8 mouse cellular contexts compared by ENCODE assay signal in genomic region chr17:44776738-44777270, GRCm38 (mm10). TPM values are rescaled to one million over a fixed set of nuclear protein-coding genes. Genes with fewer than 3 reads are reported as not detected.
DNase-seq lines count a peak whose midpoint lies in the region; ATAC-seq and TF ChIP-seq lines count a peak whose summit lies in the region.

Supt3 (plus strand) TSS chr17:44777152.

- H3K36me3 ChIP-seq in heart, embryonic 15.5 days = no peaks in the 10 kb centered on the region
- H3K36me3 ChIP-seq in liver, embryonic 14.5 days (replicated peaks; ENCODE audit: control insufficient read depth, insufficient read depth, low read depth) = no peaks in the 10 kb centered on the region
- H3K36me3 ChIP-seq in neural tube, embryonic 11.5 days (ENCODE audit: control insufficient read depth, insufficient read depth, low read length) = no peaks in the 10 kb centered on the region
- no peaks in the 10 kb centered on the region for H3K36me3 ChIP-seq in stomach, postnatal 0 days (ENCODE audit: control insufficient read depth, insufficient read depth, low read length)

- peak within 1 kb of the TSS; percentile 87 for H3K4me2 ChIP-seq in heart, embryonic 15.5 days
- H3K4me2 ChIP-seq in liver, embryonic 14.5 days (ENCODE audit: low read depth) = peak within 1 kb of the TSS; percentile 78
- H3K4me2 ChIP-seq in neural tube, embryonic 11.5 days (ENCODE audit: low read depth) = peak within 1 kb of the TSS; percentile 67
- H3K4me2 ChIP-seq in stomach, postnatal 0 days (replicated peaks; ENCODE audit: low read depth) = peak within 1 kb of the TSS; percentile 77

- DNase-seq in c-Kit-negative CD71-positive TER-119-positive erythroid progenitor cells, embryonic 14.5 days (ENCODE audit: low read depth, low spot score) = peak; percentile 91
- peak; percentile 85 for DNase-seq in fibroblast of lung, adult 2 months (ENCODE audit: low read depth)
- DNase-seq in kidney, postnatal 25 days = peak; percentile 96 to 97
- peak; percentile 85 to 90 (median 88) for DNase-seq in liver, embryonic 14.5 days (ENCODE audit: low read depth in 3 of 3, low spot score in 3 of 3)
- DNase-seq in neural tube, embryonic 11.5 days (ENCODE audit: low spot score) = peak; percentile 98
- DNase-seq in stomach, postnatal 0 days (ENCODE audit: low spot score) = peak; percentile 95

- peak within 1 kb of the TSS; percentile 86 for H3K4me3 ChIP-seq in heart, embryonic 15.5 days
- H3K4me3 ChIP-seq in liver, embryonic 14.5 days (ENCODE audit: insufficient read depth in 1 of 2, low read depth in 2 of 2, low read length in 2 of 2) = peak within 1 kb of the TSS; percentile 86 to 88
- peak within 1 kb of the TSS; percentile 84 for H3K4me3 ChIP-seq in neural tube, embryonic 11.5 days (ENCODE audit: low read depth, low read length)
- H3K4me3 ChIP-seq in stomach, postnatal 0 days (ENCODE audit: low read depth, low read length) = peak within 1 kb of the TSS; percentile 85

- ATAC-seq in CD4-positive, CD25-positive, alpha-beta regulatory T cell, adult 4 months = peak; percentile 76
- ATAC-seq in heart, embryonic 15.5 days (replicated peaks; ENCODE audit: insufficient number of reproducible peaks, insufficient read depth, low FRiP score, low read depth) = peak; percentile 98
- peak; percentile 96 for ATAC-seq in liver, embryonic 14.5 days (ENCODE audit: insufficient read depth)
- peak; percentile 94 for ATAC-seq in neural tube, embryonic 11.5 days (ENCODE audit: insufficient read depth, low FRiP score, low TSS enrichment)
- peak; percentile 97 for ATAC-seq in stomach, postnatal 0 days (ENCODE audit: low FRiP score, low TSS enrichment)

- H3K27me3 ChIP-seq in heart, embryonic 15.5 days = no peaks in the 10 kb centered on the region
- no peaks in the 10 kb centered on the region for H3K27me3 ChIP-seq in liver, embryonic 14.5 days (ENCODE audit: control insufficient read depth, insufficient read depth, low read length)
- no peaks in the 10 kb centered on the region for H3K27me3 ChIP-seq in neural tube, embryonic 11.5 days (ENCODE audit: control insufficient read depth, insufficient read depth, low read length)
- no peaks in the 10 kb centered on the region for H3K27me3 ChIP-seq in stomach, postnatal 0 days (ENCODE audit: control insufficient read depth, insufficient read depth, low read length)

- no peaks in the 10 kb centered on the region for H3K9me3 ChIP-seq in heart, embryonic 15.5 days (replicated peaks)
- no peaks in the 10 kb centered on the region for H3K9me3 ChIP-seq in liver, embryonic 14.5 days (ENCODE audit: control insufficient read depth, low read length)
- H3K9me3 ChIP-seq in neural tube, embryonic 11.5 days (ENCODE audit: control insufficient read depth, low read length) = no peaks in the 10 kb centered on the region
- H3K9me3 ChIP-seq in stomach, postnatal 0 days (ENCODE audit: control insufficient read depth, low read length) = no peaks in the 10 kb centered on the region

- WGBS in heart, embryonic 15.5 days = under 1% methylated on average over 40 of the region's 40 CpGs
- under 1% methylated on average over 39 of the region's 40 CpGs for WGBS in liver, embryonic 14.5 days (ENCODE audit: insufficient replicate concordance)
- WGBS in neural tube, embryonic 11.5 days = under 1% methylated on average over 37 of the region's 40 CpGs
- WGBS in stomach, postnatal 0 days = 1% methylated on average over 40 of the region's 40 CpGs

- peak within 1 kb of the TSS; percentile 93 for H3K9ac ChIP-seq in heart, embryonic 15.5 days
- peak within 1 kb of the TSS; percentile 92 for H3K9ac ChIP-seq in liver, embryonic 14.5 days (replicated peaks)
- H3K9ac ChIP-seq in neural tube, embryonic 11.5 days (ENCODE audit: low read length) = peak within 1 kb of the TSS; percentile 93
- peak within 1 kb of the TSS; percentile 87 for H3K9ac ChIP-seq in stomach, postnatal 0 days (ENCODE audit: low read length)

- peak within 1 kb of the TSS; percentile 91 for H3K27ac ChIP-seq in heart, embryonic 15.5 days
- peak within 1 kb of the TSS; percentile 58 for H3K27ac ChIP-seq in liver, embryonic 14.5 days
- peak within 1 kb of the TSS; percentile 63 for H3K27ac ChIP-seq in neural tube, embryonic 11.5 days (ENCODE audit: low read depth, low read length)
- H3K27ac ChIP-seq in stomach, postnatal 0 days (replicated peaks) = peak within 1 kb of the TSS; percentile 92

- TF ChIP-seq EP300 in liver, embryonic 14.5 days (IDR thresholded peaks at IDR 0.05; ENCODE audit: low read depth) = no peak
- no peak for TF ChIP-seq EP300 in stomach, postnatal 0 days (optimal IDR thresholded peaks at IDR 0.05)

- peaks cover 3% of the 10 kb centered on the region; the same call in 1 of the 2 replicates for H3K4me1 ChIP-seq in heart, embryonic 15.5 days (replicated peaks)
- peaks cover 0 to 5% of the 10 kb centered on the region in 2 experiments; a peak in 2 of 4 replicates for H3K4me1 ChIP-seq in liver, embryonic 14.5 days (replicated peaks; ENCODE audit: control insufficient read depth in 2 of 2, insufficient read depth in 2 of 2, low read length in 1 of 2)
- no peaks in the 10 kb centered on the region for H3K4me1 ChIP-seq in neural tube, embryonic 11.5 days (ENCODE audit: control insufficient read depth, insufficient read depth, low read length)
- H3K4me1 ChIP-seq in stomach, postnatal 0 days (replicated peaks; ENCODE audit: control insufficient read depth, insufficient read depth) = no peaks in the 10 kb centered on the region

- peak; percentile 43 for TF ChIP-seq CTCF in liver, embryonic 14.5 days (IDR thresholded peaks at IDR 0.05; ENCODE audit: low read depth)
- peak; percentile 60 for TF ChIP-seq CTCF in stomach, postnatal 0 days (IDR thresholded peaks at IDR 0.05; ENCODE audit: low read depth)

RNA-seq across cellular contexts. Expression of gene Supt3, which starts in this region (rescaled TPM):
- 10 to 100 TPM; 18.0 to 22.0 TPM for polyA plus RNA-seq in CD4-positive, CD25-positive, alpha-beta regulatory T cell, adult 4 months (2017; shearing (Covaris generic))
- polyA plus RNA-seq in heart, embryonic 15.5 days (2015; fragmentation: Nextera tagmentation; extraction: Ambion mirVana) = 20.7 and 21.1 TPM in 2 replicates
- 2.0 and 2.7 TPM in 2 replicates for polyA plus RNA-seq in liver, embryonic 14.5 days (2012; rRNA removed)
- 5.3 and 6.4 TPM in 2 replicates for polyA plus RNA-seq in liver, embryonic 14.5 days (2014; fragmentation: Nextera tagmentation; extraction: Ambion mirVana)
- polyA plus RNA-seq in neural tube, embryonic 11.5 days (2014; fragmentation: Nextera tagmentation; extraction: Ambion mirVana) = 23.4 and 23.8 TPM in 2 replicates
- polyA plus RNA-seq in stomach, postnatal 0 days (2015; fragmentation: Nextera tagmentation; extraction: Ambion mirVana) = 8.9 and 10.7 TPM in 2 replicates

Comparison
In these comparisons a context has a peak if more than half of its experiments do, and no peak if none do; other contexts are left out.
1. Peak in every context shown above with its lines: DNase-seq, ATAC-seq, H3K4me3 ChIP-seq and H3K27ac ChIP-seq.